Mouse (Mus musculus) layer of hippocampus, adult 11-12 months (tissue): Measurements from ENCODE around the gene Tcf3.
A peak's percentile ranks its signal among the peaks of the same experiment; 100 is the strongest.

ENCODE experiments used
- DNase-seq: peaks from one replicate; pipeline ENCODE4 v3.0.0; 2022; ENCODE audit warnings: low spot score

The Tcf3 gene

DNA sequence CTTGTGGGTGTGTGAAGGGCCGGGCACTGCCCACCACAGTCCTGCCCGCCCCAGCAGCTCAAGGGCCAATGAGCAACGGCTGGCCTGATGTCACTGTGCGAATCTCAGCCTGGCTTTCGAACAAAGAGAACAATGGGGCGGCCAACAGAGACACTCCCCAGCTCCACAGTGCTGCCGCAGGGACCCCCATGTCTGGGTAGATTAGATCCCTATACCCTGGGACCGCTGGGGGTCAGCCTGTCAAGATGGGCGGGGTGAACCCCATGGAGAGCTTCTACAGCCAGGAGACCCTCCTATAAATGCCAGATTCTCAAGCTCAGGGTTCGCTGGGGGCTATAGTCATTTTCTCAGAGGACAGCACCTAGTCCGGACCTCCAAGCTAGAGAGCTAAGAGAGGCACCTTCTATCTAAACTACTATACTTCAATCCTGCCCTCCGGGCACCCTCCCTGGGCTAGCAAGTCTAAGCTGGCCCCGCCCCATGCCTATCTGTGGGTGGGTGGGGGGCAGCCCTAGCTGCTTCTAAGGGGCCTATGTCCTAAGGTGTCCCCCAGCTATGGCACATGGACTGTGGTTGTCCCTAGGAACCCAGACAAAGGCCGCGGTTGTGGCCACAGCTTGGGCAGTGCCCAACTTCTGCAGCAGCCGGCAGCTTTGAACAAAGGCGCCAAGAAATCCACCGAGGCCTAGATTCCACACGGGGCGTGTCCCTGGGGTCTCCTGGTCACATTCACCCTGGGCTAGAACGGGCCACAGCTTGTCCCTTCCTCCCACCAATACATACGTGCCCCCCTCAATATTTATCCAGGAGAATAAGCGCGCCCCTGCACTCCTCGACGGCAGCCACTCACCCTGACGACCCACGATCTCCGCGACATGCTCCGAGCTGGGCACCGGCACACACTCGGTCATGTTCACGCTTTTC, 47.4 kb downstream of the Tcf3 start:
- no peak for DNase-seq

DNA sequence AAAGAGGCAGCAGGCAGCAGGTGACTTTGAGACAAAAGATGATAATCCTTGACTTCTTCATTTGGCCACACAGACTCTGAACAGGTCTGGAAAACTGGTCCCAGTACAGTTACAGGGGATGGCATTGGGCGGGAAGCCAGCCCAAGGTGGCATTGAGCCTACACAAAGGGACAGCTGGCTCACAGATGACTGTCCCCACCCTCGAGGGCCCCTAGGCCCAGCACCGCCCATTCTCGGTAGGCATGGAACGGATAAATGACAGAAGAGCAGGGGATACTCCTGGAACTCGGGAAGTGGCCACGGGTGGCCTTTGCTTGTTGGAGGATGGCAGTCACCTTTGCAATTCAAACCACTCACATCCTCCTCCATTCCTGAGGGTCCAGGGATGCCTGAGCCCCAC, 48.1 kb downstream of the Tcf3 start:
- no peak for DNase-seq

DNA sequence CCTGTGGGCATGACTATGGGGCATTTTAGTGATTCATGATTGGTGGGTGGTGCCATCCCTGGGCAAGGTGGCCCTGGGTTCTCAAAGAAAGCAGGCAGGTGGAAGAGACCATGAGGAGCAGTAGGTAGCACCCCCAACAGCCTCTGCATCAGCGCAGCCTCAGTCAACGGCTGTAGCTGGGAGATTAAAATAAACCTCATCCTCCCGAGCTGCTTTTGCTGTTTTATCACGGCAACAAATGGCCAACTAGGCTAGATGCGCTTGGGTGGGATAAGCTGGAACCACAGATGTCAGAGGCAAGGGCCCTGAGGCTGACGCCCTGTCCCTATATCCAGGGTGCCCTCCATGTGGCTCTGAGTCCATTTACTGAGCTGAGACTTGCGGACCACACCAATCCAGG, 48.7 kb downstream of the Tcf3 start:
- no peak for DNase-seq

DNA sequence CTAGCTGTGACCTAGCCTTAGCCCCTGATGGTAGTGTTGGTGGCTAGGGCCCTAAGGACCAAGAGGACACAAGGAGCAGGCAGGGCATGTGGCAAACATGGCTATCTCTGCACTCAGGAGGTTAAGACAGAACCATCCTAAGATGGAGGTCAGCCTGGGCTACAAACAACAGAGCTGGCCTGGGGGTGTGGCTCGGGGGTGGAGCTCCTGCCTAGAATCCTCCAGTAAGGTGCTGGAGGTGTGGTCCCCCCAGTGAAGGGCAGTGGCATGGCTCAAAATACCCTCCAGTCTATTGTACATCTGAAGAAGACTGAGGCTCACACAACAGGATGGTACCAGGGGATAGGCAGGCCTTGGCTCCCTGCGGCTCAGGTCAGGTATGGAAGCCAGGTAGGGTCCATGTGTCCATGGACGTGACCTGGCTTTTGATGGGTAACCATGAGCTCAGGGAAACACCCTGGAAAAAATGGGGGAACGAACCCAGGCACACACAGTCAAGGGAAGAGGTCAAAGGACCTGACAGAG, 49.3 kb downstream of the Tcf3 start:
- DNase-seq, result no peak

DNA sequence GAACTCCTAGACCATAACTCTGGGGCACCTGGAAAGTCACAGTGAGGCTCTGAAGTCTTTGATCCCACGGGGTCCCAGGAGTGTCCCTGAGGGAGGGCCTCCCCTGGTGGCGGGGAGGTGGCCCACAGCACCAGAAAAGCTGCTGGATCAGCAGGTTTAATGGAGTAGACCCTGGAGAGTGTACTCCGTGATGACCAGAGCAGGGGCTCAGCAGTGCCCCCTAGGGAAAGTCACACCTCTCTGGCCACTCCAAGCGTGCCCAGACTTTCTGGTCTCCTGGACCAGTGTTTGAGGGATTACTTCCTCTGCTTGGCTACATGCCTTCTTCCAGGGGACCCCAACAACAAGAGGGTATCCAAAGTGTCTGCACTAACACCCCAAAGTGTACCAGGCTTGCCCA, 50.0 kb downstream of the Tcf3 start:
- no peak for DNase-seq

DNA sequence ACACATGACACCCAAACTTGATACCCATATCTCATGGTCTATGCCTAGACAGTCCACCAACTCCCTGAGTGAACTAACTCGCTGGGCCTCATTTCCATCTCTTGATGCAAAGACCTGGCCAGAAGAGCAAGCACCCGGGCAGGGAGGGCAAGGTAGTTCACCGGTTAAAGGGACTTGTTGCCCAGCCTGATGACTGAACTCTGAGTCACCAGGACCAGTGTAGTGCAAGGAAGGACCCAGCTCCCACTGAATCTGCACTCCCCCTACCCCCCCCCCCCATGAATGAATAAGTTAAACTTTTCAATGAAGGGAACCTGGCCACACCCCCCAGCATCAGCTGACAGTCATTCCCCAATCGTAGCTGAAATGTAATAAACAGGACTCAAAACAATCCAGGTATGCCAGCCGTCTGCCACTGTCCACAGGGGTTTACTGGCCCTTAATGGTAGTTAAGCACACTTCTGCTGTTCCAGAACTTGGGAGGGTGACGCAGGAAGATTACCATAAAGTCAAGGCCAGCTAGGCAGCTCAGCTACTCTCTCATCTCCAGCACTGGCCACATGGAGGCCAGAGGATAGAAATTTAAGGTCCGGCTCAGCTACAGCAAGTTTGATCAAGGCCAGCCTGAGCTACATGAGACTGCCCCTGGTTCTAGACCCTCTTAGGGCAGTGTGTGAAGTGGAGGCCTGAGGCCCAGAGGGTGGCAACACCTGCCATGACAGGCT, 50.6 kb downstream of the Tcf3 start:
- no peak for DNase-seq

DNA sequence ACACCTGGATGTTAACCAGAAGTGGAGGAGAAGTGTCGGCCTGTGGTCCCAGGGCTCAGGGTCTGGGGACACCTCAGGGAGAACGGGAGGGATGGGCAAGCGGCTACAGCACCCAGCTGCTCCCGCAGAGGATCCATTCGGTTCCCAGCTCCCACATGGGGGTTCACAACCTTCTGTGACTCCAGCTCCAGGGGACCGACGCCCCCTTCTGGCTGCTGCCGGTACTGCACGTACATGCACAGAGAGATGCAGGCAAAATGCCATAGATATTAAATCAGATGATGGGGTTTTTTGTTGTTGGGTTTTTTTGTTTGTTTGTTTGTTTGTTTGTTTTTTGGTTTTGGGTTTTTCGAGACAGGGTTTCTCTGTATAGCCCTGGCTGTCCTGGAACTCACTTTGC, 55.7 kb downstream of the Tcf3 start:
- DNase-seq, result no peak

DNA sequence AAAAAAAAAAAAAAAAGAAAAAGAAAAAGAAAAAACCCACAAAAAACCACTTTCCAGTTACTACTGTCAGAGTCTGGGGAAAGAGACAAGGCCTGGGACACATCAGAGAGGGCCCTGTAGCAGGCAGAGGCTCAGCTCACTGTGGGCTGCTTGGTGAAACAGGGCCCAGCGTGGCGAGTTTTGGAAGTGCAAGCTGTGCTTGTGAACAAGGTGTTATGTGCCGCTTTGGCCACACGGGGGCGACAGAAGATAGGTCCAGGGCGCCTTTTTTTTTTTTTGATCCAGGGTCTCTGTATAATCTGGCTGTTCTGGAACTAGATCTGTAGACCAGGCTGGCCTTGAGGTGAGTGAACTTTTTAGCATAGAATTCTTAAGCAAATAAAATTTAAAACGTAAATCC, 57.3 kb downstream of the Tcf3 start:
- DNase-seq, result peak; percentile 93

DNA sequence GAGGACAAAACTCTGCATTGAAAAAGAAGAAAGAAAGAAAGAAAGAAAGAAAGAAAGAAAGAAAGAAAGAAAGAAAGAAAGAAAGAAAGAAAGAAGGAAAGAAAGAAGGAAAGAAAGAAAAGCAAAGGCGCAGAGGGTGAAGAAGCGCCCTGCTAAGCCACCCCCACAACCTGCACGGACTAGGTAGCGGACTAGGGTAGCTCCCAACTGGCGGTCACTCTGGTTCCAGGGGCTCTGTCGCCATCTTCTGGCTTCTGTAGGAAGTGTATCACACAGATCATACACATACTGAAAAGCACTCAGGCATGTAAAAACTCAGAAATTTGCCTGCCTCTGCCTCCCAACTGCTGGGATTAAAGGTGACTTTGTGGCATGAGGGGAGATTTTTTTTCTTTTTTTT, 59.4 kb downstream of the Tcf3 start:
- DNase-seq, result peak; percentile 86

DNA sequence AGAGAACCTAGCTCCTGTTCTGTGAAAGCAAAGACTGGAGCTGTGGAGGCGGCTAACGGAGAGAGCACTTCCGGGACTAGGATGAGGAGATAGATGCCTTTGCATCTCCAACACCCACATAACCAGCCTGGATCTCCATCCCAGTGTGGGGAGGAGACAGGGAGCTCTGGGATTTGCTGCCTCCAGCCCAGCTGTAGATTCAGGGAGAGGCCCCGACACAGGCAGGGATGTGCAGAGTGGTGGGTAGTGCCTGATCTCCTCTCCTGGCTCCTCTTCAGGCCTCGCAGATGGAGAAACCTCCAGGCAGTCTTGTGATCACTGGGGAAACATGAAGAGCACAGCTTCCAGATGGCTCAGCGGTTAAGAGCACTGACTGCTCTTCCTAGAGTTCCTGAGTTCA, 60.7 kb downstream of the Tcf3 start:
- no peak for DNase-seq

DNA sequence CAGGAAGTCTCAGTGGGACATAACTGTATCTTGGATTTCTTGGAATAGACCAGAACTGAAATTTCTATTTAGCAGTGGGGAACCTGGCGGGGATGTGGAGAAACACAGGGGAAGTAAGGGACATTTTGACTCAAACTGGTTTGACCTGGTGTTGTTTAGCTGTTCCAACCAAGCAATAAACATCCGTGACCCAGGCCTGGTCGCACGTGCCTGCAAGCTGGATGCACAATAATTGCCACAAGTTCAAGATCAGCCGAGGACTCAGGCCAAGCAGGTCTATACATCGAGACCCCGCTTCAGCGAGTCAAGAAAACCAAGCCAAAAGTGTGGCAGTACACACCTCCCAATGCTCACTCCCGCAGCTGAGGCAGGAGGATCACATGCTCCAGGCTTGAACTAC, 61.5 kb downstream of the Tcf3 start:
- no peak for DNase-seq

DNA sequence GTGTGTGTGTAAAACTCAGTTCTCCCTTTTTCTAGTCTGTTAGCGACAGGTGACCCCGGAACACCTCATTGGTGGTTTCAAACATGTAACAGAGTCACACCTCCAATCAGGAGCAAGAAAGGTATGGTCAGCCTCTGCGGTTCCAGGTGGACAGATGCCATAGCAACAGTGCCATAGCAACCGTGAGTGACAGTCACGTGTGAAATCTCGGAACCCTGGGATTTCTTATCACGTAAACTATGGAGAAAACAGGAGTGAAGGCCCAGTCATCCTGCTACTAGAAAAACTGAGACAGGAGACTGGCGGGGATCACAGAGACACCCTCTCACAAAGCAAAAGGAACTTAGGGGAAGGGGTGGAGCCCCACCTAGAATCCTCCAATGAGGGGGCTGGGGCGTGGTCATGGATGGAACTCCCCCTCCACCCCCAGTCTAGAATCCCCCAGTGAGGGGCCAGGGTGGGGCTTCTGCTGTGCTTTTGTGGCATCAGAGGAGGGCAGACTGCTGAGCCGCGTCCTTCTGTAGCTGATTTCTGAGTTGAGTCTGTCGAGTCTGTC, 62.0 kb downstream of the Tcf3 start:
- no peak for DNase-seq

DNA sequence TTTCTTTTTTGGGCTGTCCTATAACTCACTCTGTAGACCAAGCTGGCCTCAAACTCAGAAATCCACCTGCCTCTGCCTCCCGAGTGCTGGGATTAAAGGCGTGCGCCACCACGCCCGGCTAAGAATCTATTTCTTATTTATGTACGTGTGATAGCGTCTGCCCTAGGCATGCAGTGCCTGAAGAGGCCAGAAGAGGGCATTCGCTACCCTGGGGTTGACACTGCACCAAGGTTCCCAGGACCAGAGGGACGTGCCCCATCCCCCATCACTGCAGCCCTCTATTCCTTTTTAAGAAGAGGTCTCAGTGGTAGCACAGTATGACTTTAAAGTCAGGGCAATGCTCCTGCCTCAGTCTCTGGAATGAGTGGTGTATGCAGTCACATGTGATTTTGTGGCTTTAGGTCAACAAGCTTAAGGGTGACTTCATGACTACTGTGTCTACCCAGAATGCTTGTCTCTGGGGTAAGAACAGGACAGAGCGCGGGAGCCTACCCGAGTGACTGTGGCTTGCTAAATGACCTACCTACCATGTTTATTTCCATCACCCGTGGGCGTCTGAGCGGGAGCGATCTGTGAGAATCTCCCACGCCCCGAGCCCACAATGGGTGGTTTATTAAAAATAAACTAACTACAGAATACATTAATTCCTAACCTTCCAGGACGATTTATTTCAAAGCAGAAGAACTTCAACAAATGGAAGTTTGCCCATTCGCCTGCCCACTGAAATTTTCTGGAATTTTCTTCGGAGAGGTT, 63.3 kb downstream of the Tcf3 start:
- DNase-seq, result no peak

DNA sequence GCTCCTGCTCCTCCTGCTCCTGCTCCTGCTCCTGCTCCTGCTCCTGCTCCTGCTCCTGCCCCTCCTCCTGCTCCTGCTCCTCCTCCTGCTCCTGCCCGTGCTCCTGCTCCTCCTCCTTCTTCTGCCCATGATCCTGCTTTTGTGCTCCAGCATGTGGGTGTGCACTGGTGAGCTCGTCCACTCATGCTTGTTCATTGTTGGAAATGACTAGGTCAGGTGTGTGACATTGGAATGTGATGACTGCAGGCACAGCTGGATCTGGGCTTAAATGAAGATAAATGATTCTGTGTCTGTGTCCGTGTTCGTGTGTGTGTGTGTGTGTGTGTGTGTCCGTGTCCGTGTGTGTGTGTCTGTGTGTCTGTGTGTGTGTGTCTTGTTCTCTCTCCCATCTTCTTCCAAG, 65.1 kb downstream of the Tcf3 start:
- DNase-seq, result no peak

DNA sequence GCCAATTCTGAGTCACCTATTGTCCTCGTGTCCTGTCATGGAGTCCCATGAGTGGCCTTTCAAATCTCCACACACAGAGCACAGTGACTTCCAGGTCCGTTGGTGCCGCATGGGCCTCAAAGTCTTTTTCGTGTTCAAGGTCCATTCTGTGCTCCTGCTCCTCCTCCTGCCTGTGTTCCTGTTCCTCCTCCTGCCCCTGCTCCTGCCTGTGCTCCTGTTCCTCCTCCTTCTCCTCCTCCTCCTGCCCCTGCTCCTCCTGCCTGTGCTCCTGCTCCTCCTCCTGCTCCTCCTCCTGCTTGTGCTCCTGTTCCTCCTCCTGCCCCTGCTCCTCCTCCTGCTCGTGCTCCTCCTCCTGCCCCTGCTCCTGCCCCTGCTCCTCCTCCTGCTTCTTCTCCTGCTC, 65.5 kb downstream of the Tcf3 start:
- no peak for DNase-seq

DNA sequence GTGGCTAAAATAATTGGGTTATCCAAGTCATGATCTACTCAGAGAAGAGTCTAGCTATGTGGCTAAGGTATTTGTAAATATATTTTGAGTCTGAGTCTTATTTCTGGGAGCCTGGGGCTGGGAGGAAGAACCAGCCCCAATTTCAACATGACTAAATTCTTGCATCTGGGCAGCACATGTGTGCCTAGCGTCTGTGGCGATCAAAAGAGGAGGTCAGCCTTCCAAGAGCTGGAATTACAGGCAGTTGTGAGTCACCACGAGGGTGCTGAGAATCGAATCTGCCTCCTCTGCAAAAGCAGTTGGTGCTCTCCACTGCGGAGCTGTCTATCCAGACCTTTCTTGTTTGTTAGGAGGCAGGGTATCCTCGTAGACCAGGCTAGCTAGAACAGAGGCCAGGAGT, 67.7 kb downstream of the Tcf3 start:
- DNase-seq, result no peak

DNA sequence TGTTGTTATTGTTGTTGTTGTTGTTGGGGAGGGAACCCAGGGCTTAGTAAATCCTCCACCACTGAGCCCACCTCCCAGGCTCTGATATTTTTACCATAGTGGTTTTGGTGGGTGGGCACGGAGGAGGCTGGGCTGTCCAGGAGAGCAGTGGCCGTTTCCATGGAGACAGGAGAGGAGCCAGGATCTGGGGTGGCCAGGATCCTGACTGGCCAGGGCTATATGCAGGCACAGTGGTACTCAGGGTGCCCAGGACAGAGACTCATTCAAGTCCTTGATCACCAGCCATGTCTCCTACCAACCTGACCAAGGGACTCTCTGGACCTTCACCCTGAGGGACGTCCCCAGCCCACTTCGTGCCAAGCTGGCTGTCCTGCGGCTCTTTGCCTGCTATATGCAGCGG, 69.7 kb downstream of the Tcf3 start:
- no peak for DNase-seq
